8 mouse cellular contexts compared by ENCODE assay signal in genomic region chr5:136619315-136620231, GRCm38 (mm10). TPM values are rescaled to one million over a fixed set of nuclear protein-coding genes. Genes with fewer than 3 reads are reported as not detected.
DNase-seq lines count a peak whose midpoint lies in the region; ATAC-seq and TF ChIP-seq lines count a peak whose summit lies in the region.

No protein-coding gene starts in this region.

- H3K27ac ChIP-seq in forebrain, embryonic 10.5 days, result peak overlapping the region; percentile 40; the same call in 1 of the 2 replicates
- H3K27ac ChIP-seq in forebrain, embryonic 15.5 days (replicated peaks), result no peak overlapping the region
- no peak overlapping the region for H3K27ac ChIP-seq in embryonic facial prominence, embryonic 11.5 days (replicated peaks; ENCODE audit: low read depth, low read length)
- no peak overlapping the region for H3K27ac ChIP-seq in hindbrain, embryonic 13.5 days
- H3K27ac ChIP-seq in liver, adult 2 months (replicated peaks; ENCODE audit: insufficient read depth, low read depth, low read length), result no peak overlapping the region

- 0 out of 2 replicates have a peak, but pooled peaks have one; percentile 7 for TF ChIP-seq CTCF in liver, adult 2 months (IDR thresholded peaks at IDR 0.05; ENCODE audit: low read depth, low read length)

- H3K9ac ChIP-seq in forebrain, embryonic 15.5 days (replicated peaks), result no peak overlapping the region
- no peak overlapping the region for H3K9ac ChIP-seq in embryonic facial prominence, embryonic 11.5 days (replicated peaks; ENCODE audit: low read length)
- H3K9ac ChIP-seq in hindbrain, embryonic 13.5 days, result 0 out of 2 replicates have a peak overlapping the region, but pooled peaks have one; percentile 35
- no peak overlapping the region for H3K9ac ChIP-seq in liver, adult 2 months (ENCODE audit: low read depth, low read length)

- peak; percentile 25 for DNase-seq in forebrain, embryonic 10.5 days (ENCODE audit: extremely low spot score, low spot score)
- DNase-seq in embryonic facial prominence, embryonic 11.5 days (ENCODE audit: low spot score), result peak; percentile 67
- no peak for DNase-seq in liver, adult 2 months (ENCODE audit: extremely low read depth, low read depth, low spot score)
- peak; percentile 69 for DNase-seq in retina, postnatal 1 day
- DNase-seq in cerebellum, postnatal 36 days, result no peak
- no peak for DNase-seq in right cerebral cortex, postnatal 25 days

- no peaks in the 10 kb centered on the region for H3K9me3 ChIP-seq in forebrain, embryonic 10.5 days
- no peaks in the 10 kb centered on the region for H3K9me3 ChIP-seq in forebrain, embryonic 15.5 days
- H3K9me3 ChIP-seq in embryonic facial prominence, embryonic 11.5 days (replicated peaks; ENCODE audit: control insufficient read depth, low read length), result no peaks in the 10 kb centered on the region
- no peaks in the 10 kb centered on the region for H3K9me3 ChIP-seq in hindbrain, embryonic 13.5 days

- H3K79me2 ChIP-seq in liver, adult 2 months (ENCODE audit: control insufficient read depth, insufficient read depth, low read length), result no peaks in the 10 kb centered on the region

- TF ChIP-seq POLR2A in liver, adult 2 months (IDR thresholded peaks at IDR 0.05; ENCODE audit: extremely low read depth, insufficient read depth, low read length), result no peak

- H3K4me1 ChIP-seq in forebrain, embryonic 10.5 days, result peaks cover 22% of the 10 kb centered on the region
- H3K4me1 ChIP-seq in forebrain, embryonic 15.5 days, result peaks cover 18% of the 10 kb centered on the region
- peaks cover 7% of the 10 kb centered on the region for H3K4me1 ChIP-seq in embryonic facial prominence, embryonic 11.5 days (ENCODE audit: control insufficient read depth, insufficient read depth, low read length)
- peaks cover 21% of the 10 kb centered on the region for H3K4me1 ChIP-seq in hindbrain, embryonic 13.5 days (replicated peaks)
- H3K4me1 ChIP-seq in liver, adult 2 months (ENCODE audit: control insufficient read depth, insufficient read depth, low read length), result no peaks in the 10 kb centered on the region

- ATAC-seq in forebrain, embryonic 15.5 days (replicated peaks), result no peak
- ATAC-seq in embryonic facial prominence, embryonic 11.5 days (replicated peaks; ENCODE audit: insufficient number of reproducible peaks, low FRiP score, low TSS enrichment, low read depth), result no peak
- no peak for ATAC-seq in hindbrain, embryonic 13.5 days (ENCODE audit: low FRiP score)

- peak overlapping the region; percentile 22 for H3K4me3 ChIP-seq in forebrain, embryonic 10.5 days
- H3K4me3 ChIP-seq in forebrain, embryonic 15.5 days, result no peak overlapping the region
- H3K4me3 ChIP-seq in embryonic facial prominence, embryonic 11.5 days (ENCODE audit: low read depth, low read length), result no peak overlapping the region
- H3K4me3 ChIP-seq in hindbrain, embryonic 13.5 days, result no peak overlapping the region; the same call in 1 of the 2 replicates
- H3K4me3 ChIP-seq in liver, adult 2 months (ENCODE audit: insufficient read depth, low read depth, low read length), result no peak overlapping the region

- peaks cover 71% of the 10 kb centered on the region for H3K27me3 ChIP-seq in forebrain, embryonic 10.5 days (ENCODE audit: poor library complexity, severe bottlenecking)
- peaks cover 30% of the 10 kb centered on the region for H3K27me3 ChIP-seq in forebrain, embryonic 15.5 days
- H3K27me3 ChIP-seq in embryonic facial prominence, embryonic 11.5 days (ENCODE audit: control insufficient read depth, insufficient read depth, low read length), result peaks cover 6% of the 10 kb centered on the region
- H3K27me3 ChIP-seq in hindbrain, embryonic 13.5 days, result peaks cover 60% of the 10 kb centered on the region
- H3K27me3 ChIP-seq in liver, adult 2 months (ENCODE audit: control insufficient read depth, insufficient read depth, low read length), result peaks cover 4% of the 10 kb centered on the region; the same call in 1 of the 2 replicates

- no peaks in the 10 kb centered on the region for H3K36me3 ChIP-seq in forebrain, embryonic 10.5 days (replicated peaks)
- no peaks in the 10 kb centered on the region for H3K36me3 ChIP-seq in forebrain, embryonic 15.5 days
- H3K36me3 ChIP-seq in embryonic facial prominence, embryonic 11.5 days (replicated peaks; ENCODE audit: control insufficient read depth, insufficient read depth, low read depth, low read length), result no peaks in the 10 kb centered on the region
- no peaks in the 10 kb centered on the region for H3K36me3 ChIP-seq in hindbrain, embryonic 13.5 days
- H3K36me3 ChIP-seq in liver, adult 2 months (ENCODE audit: control insufficient read depth, insufficient read depth, low read length), result no peaks in the 10 kb centered on the region

- 11% methylated on average over 17 of the region's 17 CpGs for WGBS in forebrain, embryonic 10.5 days
- 10% methylated on average over 17 of the region's 17 CpGs for WGBS in forebrain, embryonic 15.5 days
- 7% methylated on average over 17 of the region's 17 CpGs for WGBS in embryonic facial prominence, embryonic 11.5 days
- 18% methylated on average over 17 of the region's 17 CpGs for WGBS in hindbrain, embryonic 13.5 days
- WGBS in liver, adult 2 months, result 22% methylated on average over 17 of the region's 17 CpGs

- H3K4me2 ChIP-seq in forebrain, embryonic 15.5 days (replicated peaks), result no peak overlapping the region
- peak overlapping the region; percentile 10; the same call in 1 of the 2 replicates for H3K4me2 ChIP-seq in embryonic facial prominence, embryonic 11.5 days (ENCODE audit: low read depth, low read length)
- peak overlapping the region; percentile 26 for H3K4me2 ChIP-seq in hindbrain, embryonic 13.5 days

RNA-seq across cellular contexts. Expression of gene Cux1, which starts 52.3 kb away (rescaled TPM):
- polyA plus RNA-seq in forebrain, embryonic 10.5 days (2016; fragmentation: Nextera tagmentation; extraction: Ambion mirVana), result 106 and 107 TPM in 2 replicates
- 144 and 146 TPM in 2 replicates for polyA plus RNA-seq in forebrain, embryonic 15.5 days (2015; fragmentation: Nextera tagmentation; extraction: Ambion mirVana)
- 64.9 and 71.2 TPM in 2 replicates for polyA plus RNA-seq in embryonic facial prominence, embryonic 11.5 days (2014; fragmentation: Nextera tagmentation; extraction: Ambion mirVana)
- 104 and 106 TPM in 2 replicates for polyA plus RNA-seq in hindbrain, embryonic 13.5 days (2015; fragmentation: Nextera tagmentation; extraction: Ambion mirVana)
- total RNA-seq in liver, adult 2 months (2014; rRNA removed), result 9.5 and 12.6 TPM in 2 replicates
- 11.6 and 12.6 TPM in 2 replicates for polyA plus RNA-seq in liver, adult 2 months (2012; rRNA removed)

Comparison
In these comparisons a context has a peak if more than half of its experiments do, and no peak if none do; other contexts are left out.
1. DNase-seq: peak in forebrain, embryonic 10.5 days (single experiment), embryonic facial prominence, embryonic 11.5 days (single experiment) and retina, postnatal 1 day (single experiment); none in liver, adult 2 months (single experiment), cerebellum, postnatal 36 days (0 of 2) and right cerebral cortex, postnatal 25 days (single experiment).